Mouse (Mus musculus): Measurements from ENCODE around the gene Fam234a.
"Not testable (repeated sequence)": the region's sequence is repeated elsewhere in the genome, so short reads cannot be mapped to it uniquely, and the experiment has no call there.

Fam234a gene

GRCm38 (mm10) chr17:26234386-26234785 is 9.7 kb downstream of the Fam234a start:
- in situ Hi-C loops (cut with MboI, MseI): no loop called here

GRCm38 (mm10) chr17:26232863-26233262 is 11.2 kb downstream of the Fam234a start:
- in situ Hi-C loops (cut with MboI, MseI): no loop called here

GRCm38 (mm10) chr17:26231156-26231555 is 12.9 kb downstream of the Fam234a start:
- in situ Hi-C loops (cut with MboI, MseI): no loop called here

DNA sequence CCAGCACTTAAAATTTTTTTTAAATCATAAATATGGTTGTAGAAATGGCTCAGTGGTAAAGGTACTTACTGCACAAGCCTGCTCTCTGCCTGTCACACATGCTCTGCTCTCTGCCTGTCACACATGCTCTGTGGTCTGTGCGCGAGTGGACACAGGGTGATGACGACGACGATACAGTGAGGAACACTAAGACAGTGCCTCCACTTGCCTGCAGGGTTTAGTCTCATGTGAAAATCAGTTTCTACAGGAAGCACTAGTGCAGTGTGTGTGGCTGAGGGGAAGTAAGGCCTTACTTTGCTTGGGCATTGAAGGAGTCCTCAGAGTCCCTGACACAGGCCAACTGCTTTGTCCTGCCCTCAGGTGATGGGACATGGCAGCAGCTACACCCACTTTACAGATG is 14.3 kb downstream of the Fam234a start:
- in situ Hi-C loops (cut with MboI, MseI): loop anchor here (10.0 kb wide), 1 partner anchor 745 kb away; no protein-coding TSS in a partner anchor

GRCm38 (mm10) chr17:26225150-26225549 is 18.9 kb downstream of the Fam234a start:
- in situ Hi-C loops (cut with MboI, MseI): loop anchor here (10.0 kb wide), 1 partner anchor 740 kb away; no protein-coding TSS in a partner anchor

GRCm38 (mm10) chr17:26221508-26221907 is 22.5 kb downstream of the Fam234a start:
- in situ Hi-C loops (cut with MboI, MseI): loop anchor here (10.0 kb wide), 1 partner anchor 737 kb away; no protein-coding TSS in a partner anchor

DNA sequence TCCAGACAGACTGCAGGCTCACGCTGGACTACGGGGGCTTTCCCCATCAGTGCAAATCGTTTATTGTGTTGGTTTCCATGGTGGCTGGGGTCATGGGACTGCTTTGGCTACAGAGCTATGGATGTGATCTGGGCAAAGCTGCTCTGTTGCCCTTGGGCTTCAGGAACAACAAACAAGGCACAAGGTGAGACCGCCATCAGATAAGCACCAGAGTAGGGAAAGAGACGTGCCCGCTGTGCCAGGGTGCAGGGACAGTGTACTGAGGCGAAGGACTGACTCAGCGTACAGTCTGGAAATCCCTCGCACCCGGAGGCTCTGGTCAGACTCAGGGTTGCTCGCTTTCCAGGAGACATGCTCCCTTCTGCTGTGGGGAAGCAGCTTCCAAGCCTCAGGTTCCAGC is 31.4 kb downstream of the Fam234a start:
- in situ Hi-C loops (cut with MboI, MseI): no loop called here

- in situ Hi-C loops (cut with MboI, MseI): no loop called here
These were observed 31.8 kb downstream of the Fam234a start for GRCm38 (mm10) chr17:26212241-26212640.

- in situ Hi-C loops (cut with MboI, MseI): no loop called here
These were observed 36.4 kb downstream of the Fam234a start, which contains the start of gene Arhgdig for GRCm38 (mm10) chr17:26207686-26208085. Gene Arhgdig, minus strand, starts transcription at chr17:26207786.

- in situ Hi-C loops (cut with MboI, MseI): no loop called here
These were observed 37.6 kb downstream of the Fam234a start for GRCm38 (mm10) chr17:26206392-26206791.

DNA sequence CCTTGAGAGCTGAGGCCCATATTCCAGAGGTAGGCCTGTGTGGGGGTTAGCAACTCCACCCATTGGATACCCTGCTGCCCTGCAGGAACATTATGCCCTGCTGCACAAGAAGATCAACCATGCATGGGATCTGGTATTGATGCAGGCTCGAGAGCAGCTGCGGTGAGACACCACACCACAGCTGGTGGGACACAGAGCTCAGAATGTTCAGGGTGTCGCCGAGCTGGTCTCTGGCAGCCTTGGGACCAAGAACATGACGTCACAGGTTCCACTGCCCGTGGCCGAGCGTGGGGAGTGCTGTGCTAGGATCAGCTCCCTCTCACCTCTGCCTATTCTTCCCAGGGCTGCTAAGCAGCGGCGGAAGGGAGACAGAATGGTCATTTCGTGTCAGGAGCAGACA is 39.3 kb downstream of the Fam234a start:
- in situ Hi-C loops (cut with MboI, MseI): no loop called here

GRCm38 (mm10) chr17:26203321-26203811 is 40.7 kb downstream of the Fam234a start:
- in situ Hi-C loops (cut with MboI, MseI): no loop called here

DNA sequence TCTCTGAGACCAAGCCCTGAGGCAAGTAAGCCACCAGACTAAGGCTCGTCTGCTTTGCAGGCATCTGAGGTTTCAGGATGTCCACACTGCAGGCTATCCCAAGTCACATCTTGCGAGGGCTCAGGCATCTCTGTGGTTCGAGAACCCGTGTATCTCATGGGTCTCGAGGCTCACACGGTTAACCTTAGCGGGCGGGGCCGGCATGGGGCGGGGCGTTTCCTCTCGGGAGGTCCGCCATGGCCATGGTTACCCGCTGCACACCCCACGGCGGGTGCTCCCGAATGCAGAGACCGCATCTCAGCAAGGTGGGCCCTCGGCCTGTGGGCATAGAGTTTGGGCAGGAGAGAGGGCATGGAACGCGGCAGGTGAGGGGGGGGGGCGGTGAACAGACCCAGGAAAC is 41.3 kb downstream of the Fam234a start, which contains the start of gene Rgs11:
Rgs11 (plus strand) TSS at position 215 of the 400 bp plus-strand sequence.
- in situ Hi-C loops (cut with MboI, MseI): no loop called here

GRCm38 (mm10) chr17:26201998-26202397 is 42.0 kb downstream of the Fam234a start:
- in situ Hi-C loops (cut with MboI, MseI): no loop called here

- in situ Hi-C loops (cut with MboI, MseI): no loop called here
These were observed 43.0 kb downstream of the Fam234a start for GRCm38 (mm10) chr17:26200831-26201705.

- in situ Hi-C loops (cut with MboI, MseI): no loop called here
These were observed 45.1 kb downstream of the Fam234a start, which contains the start of gene Pdia2 for GRCm38 (mm10) chr17:26198892-26199291. Gene Pdia2, minus strand, starts transcription at chr17:26199087.

DNA sequence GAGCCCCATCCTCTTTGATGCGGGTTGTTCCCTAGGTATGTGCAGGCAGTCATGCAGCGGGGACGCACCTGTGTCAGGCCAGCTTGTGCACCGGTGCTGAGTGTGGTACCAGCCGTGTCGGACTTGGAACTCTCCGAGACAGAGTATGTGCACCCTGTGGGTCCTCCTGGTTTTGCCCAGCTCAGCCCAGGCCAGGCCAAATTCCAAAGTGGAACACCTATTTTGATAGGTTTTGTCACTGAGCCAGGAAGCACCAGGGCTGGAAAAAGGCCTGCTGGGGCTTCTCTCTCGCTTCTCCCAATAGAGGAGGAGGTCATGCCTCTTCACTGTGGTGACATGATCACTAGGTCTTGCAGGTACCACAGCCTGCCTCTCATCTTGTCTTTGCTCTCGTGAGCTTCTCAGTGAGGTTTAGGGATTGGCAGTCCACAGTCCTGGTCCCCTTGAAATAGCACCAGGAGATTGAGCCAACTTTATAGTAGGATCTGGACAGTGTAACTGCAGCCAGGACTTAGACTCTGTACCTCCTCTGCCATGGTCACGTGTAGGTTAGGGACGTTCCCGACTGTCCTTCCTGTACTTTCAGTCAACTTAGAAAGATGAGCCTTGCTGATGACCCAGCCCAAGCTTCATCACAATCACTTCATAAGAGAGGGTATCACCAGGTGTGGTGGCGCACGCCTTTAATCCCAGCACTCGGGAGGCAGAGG is 51.4 kb downstream of the Fam234a start:
- in situ Hi-C loops (cut with MboI, MseI): no loop called here

DNA sequence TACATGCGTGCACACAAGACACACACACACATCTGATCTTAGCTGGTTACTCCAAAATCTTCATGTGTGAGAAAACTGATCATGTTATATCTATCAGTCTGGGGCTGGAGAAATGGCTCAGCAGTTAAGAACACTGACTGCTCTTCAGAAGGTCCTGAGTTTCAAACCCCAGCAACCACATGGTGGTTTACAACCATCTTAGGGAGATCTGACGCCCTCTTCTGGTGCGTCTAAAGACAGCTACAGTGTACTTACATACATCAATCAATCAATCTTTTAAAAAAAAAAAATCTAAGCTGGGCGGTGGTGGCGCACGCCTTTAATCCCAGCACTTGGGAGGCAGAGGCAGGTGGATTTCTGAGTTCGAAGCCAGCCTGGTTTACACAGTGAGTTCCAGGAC is 52.6 kb downstream of the Fam234a start:
- in situ Hi-C loops (cut with MboI, MseI): not testable (repeated sequence)

GRCm38 (mm10) chr17:26188091-26188805 is 55.8 kb downstream of the Fam234a start:
- in situ Hi-C loops (cut with MboI, MseI): no loop called here

DNA sequence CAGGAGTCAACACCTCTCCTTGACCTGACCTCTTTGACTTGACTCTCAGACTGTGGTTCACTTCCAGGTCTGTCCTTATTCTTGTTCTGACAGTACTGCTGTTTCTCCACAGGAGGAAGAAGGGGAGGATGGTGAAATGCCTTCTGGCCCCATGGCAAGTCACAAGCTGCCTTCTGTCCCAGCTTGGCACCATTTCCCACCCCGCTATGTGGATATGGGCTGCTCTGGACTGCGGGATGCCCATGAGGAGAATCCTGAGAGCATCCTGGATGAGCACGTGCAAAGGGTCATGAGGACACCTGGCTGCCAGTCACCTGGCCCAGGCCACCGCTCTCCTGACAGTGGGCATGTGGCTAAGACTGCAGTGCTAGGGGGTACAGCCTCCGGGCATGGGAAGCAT is 56.5 kb downstream of the Fam234a start:
- in situ Hi-C loops (cut with MboI, MseI): no loop called here

GRCm38 (mm10) chr17:26181179-26181578 is 62.9 kb downstream of the Fam234a start:
- in situ Hi-C loops (cut with MboI, MseI): no loop called here

- in situ Hi-C loops (cut with MboI, MseI): no loop called here
These were observed 65.4 kb downstream of the Fam234a start for GRCm38 (mm10) chr17:26178611-26179010.

All from regulatory T cell (primary cell).